Mouse (Mus musculus) adrenal gland, postnatal 36 days (tissue): Measurements from ENCODE around the gene Gpr108. TPM values are rescaled to one million over a fixed set of nuclear protein-coding genes. Genes with fewer than 3 reads are reported as not detected.
A peak's percentile ranks its signal among the peaks of the same experiment; 100 is the strongest.

ENCODE experiments used
- DNase-seq, 2 experiments: peaks; one replicate each; pipeline ENCODE4 v3.0.0; 2021; ENCODE audit warnings: mixed read lengths in 1 of 2
- total RNA-seq, 2 experiments: library from RNA; stranded (reverse); gene quantifications; 2 replicates each; pipeline ENCODE4 v1.2.3; 2021

The Gpr108 gene
- total RNA-seq, 2 experiments from 2014 or later = 78.7 to 94.2 TPM

DNA sequence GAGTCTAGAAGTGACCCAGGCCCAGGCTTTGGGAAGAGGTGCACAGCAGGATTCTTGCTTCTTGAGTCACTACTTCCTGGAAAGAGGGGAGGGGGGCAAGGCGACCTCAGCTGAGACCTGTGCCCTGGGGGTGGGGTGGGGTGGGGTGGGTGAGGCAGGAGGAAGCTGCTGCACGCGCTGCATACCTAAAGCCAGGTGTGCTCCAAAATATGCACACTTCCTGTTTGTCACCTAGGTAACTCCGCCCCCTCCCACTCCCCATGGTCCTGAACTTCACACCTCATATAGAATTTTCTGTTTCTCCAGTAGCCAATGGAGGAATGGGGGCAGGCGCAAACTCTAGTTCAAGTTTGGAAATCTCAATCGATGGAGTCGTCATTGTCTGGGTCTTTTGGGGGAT, 25.6 kb upstream of the Gpr108 start:
- no peak for DNase-seq

DNA sequence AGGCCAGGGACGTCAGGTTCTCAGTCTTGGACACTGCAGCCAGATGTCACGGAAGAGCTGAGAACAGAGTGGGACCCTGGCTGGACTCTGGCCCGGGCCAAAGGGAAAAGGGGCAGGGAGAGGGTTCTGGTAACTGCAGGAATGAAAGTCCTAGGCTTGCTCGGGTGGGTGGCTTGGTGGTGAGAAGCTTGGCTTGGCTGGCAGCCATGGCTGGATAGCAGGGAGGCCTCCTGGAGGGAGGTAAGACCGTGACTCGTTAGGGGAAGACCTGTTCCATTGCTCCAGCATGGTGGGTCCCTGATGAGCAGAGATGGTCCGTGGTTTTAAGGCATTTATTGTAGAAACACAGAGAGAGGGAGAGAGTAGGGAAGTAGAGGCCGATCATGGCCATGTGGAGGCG, 23.1 kb upstream of the Gpr108 start:
- DNase-seq = no peak

DNA sequence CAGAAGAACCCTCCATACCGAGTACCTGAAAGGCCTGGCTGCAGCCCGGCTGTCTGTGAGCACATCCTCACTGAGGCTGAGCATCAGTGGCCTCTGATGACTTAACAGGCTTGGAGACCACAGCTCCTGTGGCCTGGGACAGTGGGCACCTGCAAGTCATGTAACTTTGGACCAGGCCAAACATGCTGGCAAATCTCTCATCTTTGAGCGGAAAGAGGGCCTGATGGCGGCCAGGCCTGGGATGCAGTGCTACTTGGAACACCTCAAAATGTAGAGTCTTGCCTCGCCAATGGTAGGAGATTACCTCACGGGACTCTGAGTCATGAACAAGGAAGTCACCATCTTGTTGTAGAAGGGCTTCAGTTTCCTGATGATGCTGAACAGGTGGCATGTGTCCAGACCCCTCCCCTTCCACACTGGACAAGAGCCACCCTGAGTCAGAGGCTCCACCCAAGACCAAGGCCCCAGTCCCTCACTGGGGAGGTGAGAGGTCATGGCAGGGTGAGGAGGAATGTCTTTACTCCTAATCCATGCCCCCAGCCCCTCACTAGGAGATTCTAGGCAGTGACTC, 19.4 kb upstream of the Gpr108 start:
- peak; percentile 49 to 58 for DNase-seq

DNA sequence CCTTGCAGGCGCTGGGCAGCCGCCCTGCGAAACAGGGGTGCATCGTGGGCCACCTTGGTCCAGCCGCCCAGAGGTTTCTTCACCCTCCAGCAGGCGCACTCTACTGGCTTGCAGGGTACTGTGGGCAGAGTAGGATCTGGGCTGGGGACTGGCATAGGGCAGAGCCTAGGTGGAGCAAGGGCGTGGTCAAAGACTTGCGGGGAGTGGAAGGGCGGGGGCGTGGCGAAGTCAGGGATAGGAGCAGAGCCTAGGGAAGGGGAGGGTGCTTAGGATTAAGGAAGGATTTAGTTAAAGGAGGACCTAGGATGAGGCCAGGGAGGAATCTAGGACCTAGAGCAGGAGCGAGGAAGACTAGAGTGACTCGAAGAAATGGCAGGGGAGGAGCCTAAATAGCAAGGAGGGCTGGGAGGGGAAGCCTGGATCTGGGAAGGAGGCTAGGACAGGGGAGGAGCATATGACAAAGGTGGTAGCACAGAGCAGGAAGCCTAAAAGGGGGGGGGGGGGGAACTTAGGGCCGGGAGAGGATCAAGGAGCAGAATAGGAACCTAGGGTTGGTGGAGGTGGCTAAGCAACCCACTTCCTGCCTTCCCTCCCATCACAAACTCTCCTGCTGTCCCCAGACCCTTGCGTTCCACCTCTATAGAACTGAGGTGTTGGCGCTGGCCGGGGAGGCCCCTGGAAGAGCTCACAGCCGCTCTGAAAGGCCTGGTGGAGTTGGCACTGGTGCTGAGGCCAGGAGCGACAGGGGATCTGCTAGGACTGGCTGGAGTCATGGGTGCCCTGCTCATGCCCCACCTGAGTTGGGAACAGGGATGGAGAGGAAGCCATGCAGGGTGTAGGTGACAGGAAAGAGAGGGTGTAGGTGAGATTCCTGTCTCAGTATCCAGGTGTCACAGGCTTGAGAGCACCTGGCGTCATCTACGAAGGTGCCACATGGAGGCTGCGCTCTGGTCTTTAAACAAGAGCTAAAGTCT, 17.0 kb upstream of the Gpr108 start:
- DNase-seq = peak; percentile 93 to 95

DNA sequence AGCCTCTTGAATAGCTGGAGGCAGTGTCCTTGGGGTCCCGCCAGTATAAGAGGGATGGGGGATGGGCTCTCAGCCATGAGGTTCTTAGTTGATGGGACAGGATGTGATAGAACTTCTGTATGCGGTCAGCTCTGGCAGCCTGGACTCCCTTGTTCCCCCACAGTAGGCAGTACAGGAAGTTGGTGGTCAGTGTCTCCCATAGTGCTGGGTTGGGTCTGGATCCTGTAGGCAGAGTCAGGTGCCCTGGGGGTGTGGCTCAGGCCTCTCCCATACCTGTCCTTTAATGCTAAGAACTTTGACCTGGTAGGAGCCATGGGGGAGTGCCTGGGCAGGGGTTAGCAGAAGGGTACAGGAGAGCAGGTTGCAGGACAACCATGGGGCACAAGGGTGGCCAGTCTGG, 15.9 kb upstream of the Gpr108 start:
- DNase-seq = no peak

DNA sequence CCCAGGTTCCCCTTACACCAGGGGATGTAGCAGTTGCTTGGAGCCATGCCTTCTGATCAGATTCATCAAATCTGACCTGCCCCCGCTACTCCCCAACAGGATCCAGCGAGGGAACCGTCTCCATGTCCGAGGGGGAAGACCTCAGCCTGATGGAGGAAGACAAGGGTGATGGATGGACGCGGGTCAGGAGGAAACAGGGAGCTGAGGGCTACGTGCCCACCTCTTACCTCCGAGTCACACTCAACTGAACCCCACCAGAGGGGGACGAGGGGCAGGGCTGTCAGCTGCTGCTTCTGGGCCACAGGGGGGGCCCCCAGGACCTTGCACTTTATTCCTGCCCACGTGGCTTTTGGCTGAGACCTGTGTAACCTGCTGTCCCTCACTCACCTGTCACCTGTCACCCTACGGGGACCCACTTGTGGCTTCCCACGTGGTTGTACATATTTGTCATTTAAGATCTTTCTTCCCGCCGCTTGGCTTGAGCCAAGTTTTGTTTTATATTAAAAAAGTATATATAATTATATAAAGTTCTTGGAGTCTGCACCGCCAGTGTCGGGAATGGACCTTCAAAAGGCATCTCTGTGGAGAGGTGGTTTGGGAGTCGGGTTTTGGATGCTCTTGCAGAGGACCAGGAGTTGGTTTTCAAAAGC, 14.8 kb upstream of the Gpr108 start:
- no peak for DNase-seq

DNA sequence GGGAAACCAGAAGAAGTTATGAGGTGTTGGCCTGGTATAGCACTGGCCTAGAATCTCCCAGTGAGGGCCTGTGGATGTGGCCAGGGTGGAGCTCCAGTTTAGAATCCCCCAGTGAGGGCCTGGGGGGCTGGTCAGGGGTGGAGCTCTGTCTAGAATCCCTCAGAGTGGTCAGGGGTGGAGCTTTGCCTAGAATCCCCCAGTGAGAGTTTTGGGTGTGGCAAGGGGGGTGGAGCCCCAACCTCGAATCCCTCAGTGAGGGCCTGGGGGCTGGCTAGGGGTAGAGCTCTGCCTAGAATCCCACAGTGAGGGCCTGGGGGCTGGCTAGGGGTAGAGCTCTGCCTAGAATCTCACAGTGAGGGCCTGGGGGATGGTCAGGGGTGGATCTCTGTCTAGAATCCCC, 13.6 kb upstream of the Gpr108 start:
- no peak for DNase-seq

DNA sequence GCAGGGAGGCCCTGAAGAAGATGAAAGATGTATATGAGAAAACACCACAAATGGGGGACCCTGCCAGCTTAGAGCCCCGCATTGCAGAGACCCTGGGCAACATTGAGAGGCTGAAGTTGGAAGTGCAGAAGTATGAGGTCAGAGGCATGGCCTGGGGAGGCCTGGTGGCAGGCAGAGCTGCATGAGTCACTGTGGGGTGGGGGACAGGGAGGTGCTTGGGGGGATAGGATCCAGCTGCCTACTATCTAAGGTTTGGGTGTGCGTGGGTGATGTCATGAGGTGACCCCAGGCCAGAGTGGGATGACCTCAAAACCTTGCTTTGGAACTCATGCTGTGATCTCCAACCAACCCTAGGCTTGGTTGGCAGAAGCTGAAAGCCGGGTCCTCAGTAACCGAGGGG, 13.0 kb upstream of the Gpr108 start:
- DNase-seq = peak in 1 of 2 experiments; percentile 35

DNA sequence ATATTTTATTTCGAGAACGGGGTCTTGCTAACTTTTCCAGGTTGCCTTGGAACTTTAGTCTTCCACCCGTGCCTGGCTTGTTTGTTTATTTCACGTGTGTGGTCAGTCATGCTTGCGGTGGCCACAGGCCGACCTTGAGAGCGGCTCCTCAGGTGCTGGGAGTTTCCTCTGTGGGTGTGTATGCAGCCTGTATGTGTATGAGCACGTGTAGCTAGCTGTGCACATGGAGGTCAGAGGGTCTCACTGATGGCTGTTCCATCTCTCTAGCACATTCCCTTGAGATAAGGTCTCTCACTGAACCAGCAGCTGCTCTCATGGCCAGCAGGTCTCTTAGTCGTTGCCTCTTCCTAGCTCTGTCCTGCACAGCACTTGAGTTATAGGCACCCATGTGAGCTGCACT, 12.1 kb upstream of the Gpr108 start:
- no peak for DNase-seq

DNA sequence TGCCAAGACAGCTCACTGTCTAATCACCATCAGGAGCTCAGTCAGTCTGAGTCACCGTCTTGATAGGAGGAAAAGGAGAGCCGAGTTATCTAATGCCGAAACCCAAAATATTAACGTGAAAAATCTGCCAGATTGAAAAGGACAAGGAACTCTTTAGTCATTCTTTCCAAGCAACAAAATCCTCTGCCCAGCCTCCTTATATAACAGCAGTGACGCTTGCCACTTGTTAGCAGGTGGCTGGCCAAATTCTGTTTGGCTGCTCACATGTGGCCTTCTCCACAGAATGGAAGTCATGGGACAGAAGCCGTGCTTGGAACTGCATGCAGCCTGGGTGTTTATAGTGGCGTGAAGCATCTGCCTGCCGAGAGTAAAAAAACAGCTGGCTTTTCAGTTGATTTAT, 11.5 kb upstream of the Gpr108 start:
- peak in 1 of 2 experiments; percentile 29 for DNase-seq

DNA sequence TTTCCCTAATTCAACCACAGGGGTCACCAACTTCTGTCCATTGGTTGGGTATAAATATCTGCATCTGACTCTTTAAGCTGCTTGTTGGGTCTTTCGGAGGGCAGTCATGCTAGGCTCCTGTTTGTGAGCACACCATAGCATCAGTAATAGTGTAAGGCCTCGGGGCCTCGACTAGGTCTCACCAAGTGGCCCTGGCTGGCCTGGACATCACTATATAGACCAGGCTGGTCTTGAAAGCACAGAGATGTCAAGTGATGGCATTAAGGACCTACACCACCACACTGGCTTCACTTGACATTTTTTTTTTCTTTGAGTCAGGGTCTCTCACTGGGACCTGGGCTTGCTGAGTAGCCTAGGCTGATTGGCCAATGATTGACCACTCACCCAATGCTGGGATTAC, 9.9 kb upstream of the Gpr108 start:
- no peak for DNase-seq

DNA sequence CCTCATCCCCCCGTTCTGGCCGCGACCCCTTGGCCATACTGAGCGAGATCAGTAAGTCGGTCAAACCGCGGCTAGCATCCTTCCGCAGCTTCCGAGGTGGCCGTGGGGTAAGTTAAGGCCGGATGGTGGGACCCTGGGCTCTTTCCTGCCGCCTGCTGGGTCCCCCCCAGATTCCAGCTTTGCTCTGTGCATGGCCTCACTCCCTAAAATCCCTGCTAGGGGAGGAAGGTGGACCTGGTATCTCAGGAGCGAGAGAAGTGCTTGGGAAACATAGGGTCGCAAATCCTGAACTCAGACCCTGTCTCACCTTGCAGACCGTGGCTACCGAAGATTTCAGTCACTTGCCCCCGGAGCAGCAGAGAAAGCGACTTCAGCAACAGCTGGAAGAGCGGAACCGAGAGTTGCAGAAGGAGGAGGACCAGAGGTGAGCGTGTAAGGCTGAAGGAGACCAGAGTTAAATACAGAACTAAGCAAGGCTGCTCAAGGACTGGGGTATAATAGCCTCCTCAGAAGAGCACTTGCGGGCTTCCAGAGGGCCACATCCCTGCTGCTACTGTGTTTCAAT, 8.8 kb upstream of the Gpr108 start:
- DNase-seq = no peak

DNA sequence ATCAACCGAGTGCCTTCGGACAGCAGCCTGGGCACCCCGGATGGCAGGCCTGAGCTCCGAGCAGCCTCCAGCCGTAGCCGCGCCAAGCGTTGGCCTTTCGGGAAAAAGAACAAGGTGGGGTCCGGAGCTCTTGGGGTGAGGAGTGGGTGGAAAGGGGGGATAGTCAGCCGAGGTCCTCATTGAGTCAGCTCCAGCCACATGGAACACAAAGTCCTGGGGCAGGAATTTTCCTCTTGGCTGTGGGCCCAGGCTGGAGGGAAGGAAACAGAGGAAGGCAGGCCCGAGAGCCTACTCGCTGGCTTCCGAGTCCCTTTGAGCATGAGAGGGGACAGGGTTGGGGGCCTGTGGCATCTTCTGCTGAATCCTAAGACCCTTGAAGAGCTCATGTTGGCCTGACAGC, 7.1 kb upstream of the Gpr108 start:
- DNase-seq = no peak

DNA sequence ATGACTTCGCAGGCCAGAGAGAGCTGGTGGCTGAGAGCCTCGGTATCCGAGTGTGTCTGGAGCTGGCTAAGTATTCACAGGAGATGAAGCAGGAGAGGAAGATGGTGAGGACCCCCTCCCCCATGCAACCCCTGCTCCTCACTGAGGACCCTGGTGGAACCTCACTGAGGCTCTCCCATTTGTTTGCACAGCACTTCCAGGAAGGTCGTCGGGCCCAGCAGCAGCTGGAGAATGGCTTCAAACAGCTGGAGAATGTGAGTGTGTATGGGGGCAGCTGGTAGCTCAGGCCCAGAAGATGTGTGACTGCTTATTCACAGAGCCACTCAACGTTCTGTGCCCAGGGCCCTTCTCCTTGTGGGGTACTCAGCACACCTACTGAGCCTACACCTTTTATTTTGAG, 5.1 kb upstream of the Gpr108 start:
- no peak for DNase-seq

DNA sequence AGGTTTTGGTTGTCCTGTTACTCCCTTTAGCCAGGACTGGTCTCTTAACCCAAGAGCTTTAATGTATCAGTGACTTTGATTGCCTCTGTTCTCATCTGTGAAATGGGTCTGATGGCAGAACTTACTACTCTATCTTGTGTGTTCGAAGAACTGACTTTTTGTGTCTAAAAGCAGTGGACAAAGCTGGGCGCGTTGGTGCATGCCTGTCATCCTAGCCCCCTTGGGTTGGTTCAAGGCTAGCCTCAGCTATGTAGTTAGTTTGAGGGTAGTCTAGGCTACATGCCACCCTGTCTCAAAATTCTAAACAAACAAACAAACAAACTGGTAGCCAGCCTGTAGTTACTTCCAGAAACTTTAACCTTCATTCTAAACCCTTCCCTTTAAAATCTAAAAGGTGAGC, 3.2 kb upstream of the Gpr108 start:
- DNase-seq = no peak

DNA sequence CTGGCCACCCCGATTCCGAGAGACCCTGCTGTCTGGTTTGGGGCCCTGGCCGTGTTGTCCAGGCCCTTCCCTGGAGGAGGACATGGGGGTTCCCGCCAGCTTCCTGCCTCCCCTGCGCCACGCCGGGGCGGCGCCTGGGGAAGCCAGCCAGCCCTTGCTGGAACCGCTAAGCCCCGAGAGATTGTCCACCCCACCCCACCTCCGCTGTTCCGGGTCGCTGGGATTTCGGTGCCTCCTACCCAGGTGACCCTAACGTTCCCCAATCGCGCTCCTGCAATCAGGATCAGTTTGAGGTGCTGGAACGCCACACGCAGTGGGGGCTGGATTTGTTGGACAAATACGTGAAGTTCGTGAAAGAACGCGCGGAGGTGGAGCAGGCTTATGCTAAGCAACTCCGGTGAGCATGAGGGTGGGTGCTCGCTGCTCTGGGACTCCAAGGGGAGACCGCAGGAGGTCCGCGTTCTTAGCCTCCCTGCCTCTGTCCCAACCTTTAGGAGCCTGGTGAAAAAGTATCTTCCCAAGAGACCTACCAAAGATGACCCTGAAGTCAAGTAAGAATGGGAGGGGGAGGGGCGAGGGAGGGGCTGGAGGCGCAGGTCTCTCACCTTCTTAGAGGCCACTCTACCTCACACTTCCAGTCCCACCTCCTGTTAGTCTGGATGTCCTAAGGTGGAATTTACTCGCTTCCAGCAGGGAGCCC, 2.4 kb upstream of the Gpr108 start:
- peak; percentile 57 to 68 for DNase-seq

DNA sequence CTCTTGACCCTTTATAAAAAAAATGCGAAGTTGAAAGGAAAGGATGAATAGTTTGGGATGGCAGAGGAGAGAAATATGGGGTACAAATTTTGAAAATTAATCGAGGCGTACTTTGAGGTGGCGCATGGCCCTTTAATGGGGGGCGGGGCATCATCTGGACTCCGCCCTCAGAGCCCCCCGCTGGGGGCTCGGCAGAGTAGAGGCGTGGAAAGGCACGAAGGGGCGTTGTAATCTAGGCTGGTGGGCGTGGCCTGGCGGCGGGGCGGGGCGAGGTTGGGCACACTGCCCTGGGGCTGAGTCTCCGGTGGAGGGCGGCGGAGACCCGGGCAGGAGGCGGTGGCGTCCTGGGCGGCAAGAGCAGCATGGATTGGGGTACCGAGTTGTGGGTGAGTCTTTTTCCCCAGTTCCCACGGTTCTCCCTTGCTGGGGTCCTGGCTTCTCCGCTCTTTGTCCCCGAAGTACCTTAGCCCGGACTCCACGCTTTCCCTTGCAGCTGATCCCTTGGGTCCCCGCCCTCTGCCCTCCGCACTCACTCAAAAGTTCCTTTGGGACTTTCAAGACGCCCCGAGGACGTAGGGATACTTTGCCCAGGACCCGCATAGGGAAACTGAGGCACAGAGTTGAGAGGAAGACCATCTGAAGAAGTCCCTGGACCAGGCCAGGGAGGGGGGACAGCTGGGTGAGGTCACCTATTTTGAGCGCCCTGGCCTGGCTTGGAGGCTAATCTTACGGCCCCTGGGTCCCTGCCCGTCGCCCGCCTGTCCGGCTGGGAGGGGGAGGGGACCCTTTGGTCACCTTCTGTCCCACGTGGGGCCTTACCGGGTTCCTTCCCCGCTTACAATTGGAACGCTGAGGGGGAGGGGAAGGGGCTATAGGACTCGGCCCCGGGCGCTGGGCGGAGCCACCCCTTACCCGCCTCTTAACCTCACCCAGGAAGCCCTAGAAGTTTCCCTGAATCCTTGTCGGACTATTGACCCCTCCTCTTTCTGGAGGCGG, 1.2 kb upstream of the Gpr108 start, which contains the start of gene Trip10:
Trip10 (plus strand) TSS at position 270 of the 996 bp plus-strand sequence.
- DNase-seq = peak; percentile 99

DNA sequence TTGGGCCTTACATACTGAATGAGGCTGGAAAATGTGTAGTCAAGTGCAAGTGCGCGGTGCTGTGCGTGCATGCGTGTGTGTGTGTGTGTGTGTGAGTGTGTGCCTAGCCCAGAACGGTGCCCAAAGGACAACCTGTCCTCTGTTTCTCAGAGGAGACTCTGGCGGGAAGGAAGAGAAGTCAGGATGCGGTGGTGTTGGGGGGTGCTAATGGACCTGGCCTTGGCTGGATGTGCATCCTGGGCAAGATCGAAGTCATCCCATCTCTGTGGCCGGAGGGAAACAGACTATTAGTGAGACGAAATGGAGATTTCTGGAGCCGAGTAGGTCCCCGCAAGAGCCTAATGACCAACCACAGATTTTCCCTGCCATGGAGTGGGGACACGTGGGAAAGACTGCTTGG, 525 bp upstream of the Gpr108 start:
- DNase-seq = no peak

DNA sequence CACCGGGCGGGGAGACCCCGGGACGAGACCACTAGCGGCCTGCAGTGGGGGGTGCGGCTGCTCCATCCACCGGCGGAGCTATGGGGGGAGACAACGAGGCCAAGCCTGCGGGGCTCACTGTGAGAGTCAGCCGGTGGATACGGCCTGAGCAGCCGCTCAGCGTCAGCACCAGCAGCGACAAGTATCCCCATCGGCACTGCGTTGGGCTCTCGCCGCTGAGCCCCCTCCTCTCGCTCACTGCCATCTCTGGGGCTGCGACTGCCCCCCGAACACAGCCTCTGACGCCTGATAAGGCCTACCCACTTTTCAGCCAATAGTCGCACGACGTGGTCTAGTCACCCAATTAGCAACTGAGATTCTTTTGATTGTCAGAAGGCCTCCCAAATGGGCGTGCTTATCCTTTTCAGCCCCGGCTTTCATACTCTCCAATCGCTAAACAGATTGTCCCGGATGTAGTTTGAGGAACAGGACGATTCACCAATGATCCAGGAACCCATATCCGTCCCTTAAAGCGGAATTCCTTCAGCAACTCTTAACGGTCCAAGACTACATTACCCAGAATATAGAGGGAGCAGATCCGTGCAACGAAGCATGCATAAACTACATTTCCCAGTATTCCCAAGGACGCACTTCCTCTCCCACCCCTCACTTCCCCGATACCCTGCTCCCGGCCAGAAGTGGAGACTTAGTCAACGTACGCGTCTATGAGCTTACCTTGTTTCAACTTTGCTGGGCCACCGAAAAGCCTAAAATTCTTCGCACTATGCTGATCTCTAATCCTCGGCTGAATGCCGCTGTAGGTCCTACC, 649 bp downstream of the Gpr108 start:
- peak; percentile 89 to 91 for DNase-seq
